Mouse (Mus musculus) kidney, adult 2 months (tissue): Measurements from ENCODE around the gene Ccl22. TPM values are rescaled to one million over a fixed set of nuclear protein-coding genes. Genes with fewer than 3 reads are reported as not detected.

ENCODE experiments used
- DNase-seq: peaks from one replicate; pipeline ENCODE4 v3.0.0; 2021
- H3K27ac ChIP-seq: fragments of 200-500 bp; 2 replicates; pipeline ENCODE4 v1.5.1; 2012; ENCODE audit warnings: low read depth, low read length, control low read depth, inconsistent platforms; ENCODE audit not compliant: insufficient read depth
- H3K27me3 ChIP-seq: fragments of 200-500 bp; replicated peaks from 2 replicates; pipeline ENCODE4 v1.6.1; 2012; ENCODE audit warnings: mild to moderate bottlenecking, moderate library complexity, low read length, inconsistent platforms; ENCODE audit not compliant: control insufficient read depth, insufficient read depth
- H3K36me3 ChIP-seq: fragments of 200-500 bp; 2 replicates; pipeline ENCODE4 v1.6.1; 2012; ENCODE audit warnings: mild to moderate bottlenecking, moderate library complexity, low read length, inconsistent platforms; ENCODE audit not compliant: control insufficient read depth, insufficient read depth
- H3K4me1 ChIP-seq: fragments of 200-500 bp; 2 replicates; pipeline ENCODE4 v1.6.1; 2011; ENCODE audit warnings: low read length; ENCODE audit not compliant: control insufficient read depth, insufficient read depth
- H3K4me3 ChIP-seq: fragments of 200-500 bp; 2 replicates; pipeline ENCODE4 v1.5.1; 2011; ENCODE audit warnings: mild to moderate bottlenecking, low read depth, low read length, control low read depth; ENCODE audit not compliant: insufficient read depth
- CTCF ChIP-seq: fragments of 200-500 bp; conservative IDR thresholded peaks from 2 replicates; pipeline ENCODE4 v1.5.1; 2011; ENCODE audit warnings: low read depth, mild to moderate bottlenecking, control low read depth, low read length, moderate library complexity, mixed read lengths; ENCODE audit not compliant: insufficient read depth, insufficient read length
- POLR2A ChIP-seq: fragments of 200-500 bp; IDR thresholded peaks from one replicate; pipeline ENCODE4 v1.6.1; 2011; ENCODE audit warnings: low read depth, low read length, control low read depth
- WGBS: fragments of 180-500 bp; shearing (Covaris S2); methylation state at CpG from one replicate; pipeline ENCODE4 v1.1.7; 2018; 5-methylcytosine and 5-hydroxymethylcytosine counted together
- polyA plus RNA-seq: library from polyadenylated mRNA; depleted of rRNA; stranded (reverse); fragments of >200 nt; gene quantifications from 2 replicates; pipeline ENCODE4 v1.2.3, GENCODE M21; 2012

Gene Ccl22
- polyA plus RNA-seq, 1 experiment, result 3.7 TPM

GRCm38 (mm10) chr8:94771941-94772670 is 26.7 kb downstream of the Ccl22 start, which contains the start of gene Cx3cl1:
TSS of gene Cx3cl1 (plus strand) at chr8:94772009.
- DNase-seq, result peak; percentile 95
- H3K27ac ChIP-seq, result peak within 1 kb of the TSS; percentile 92
- no peaks in the 10 kb centered on the region for H3K36me3 ChIP-seq
- TF ChIP-seq POLR2A (peak; percentile 95), CTCF (no peak)
- H3K4me3 ChIP-seq, result peak within 1 kb of the TSS; percentile 81
- H3K27me3 ChIP-seq, result no peaks in the 10 kb centered on the region
- peaks cover 13% of the 10 kb centered on the region for H3K4me1 ChIP-seq
- 1% methylated on average over 38 of the region's 38 CpGs for WGBS

- no peaks in the 10 kb centered on the region for H3K36me3 ChIP-seq
Measured at GRCm38 (mm10) chr8:94773048-94773447, 27.7 kb downstream of the Ccl22 start.

GRCm38 (mm10) chr8:94773700-94774171 is 28.3 kb downstream of the Ccl22 start:
- Histone ChIP-seq H3K27ac (no peak overlapping the region), H3K36me3 (no peaks in the 10 kb centered on the region), H3K27me3 (no peaks in the 10 kb centered on the region), H3K4me3 (peak overlapping the region; percentile 81), H3K4me1 (peaks cover 22% of the 10 kb centered on the region)
- WGBS, result 74% methylated on average over 12 of the region's 12 CpGs
- TF ChIP-seq CTCF (no peak), POLR2A (no peak)
- no peak for DNase-seq

More at GRCm38 (mm10) chr8:94773048-94773447, 27.7 kb downstream of the Ccl22 start:
- Histone ChIP-seq H3K27me3 (no peaks in the 10 kb centered on the region), H3K27ac (0 out of 2 replicates have a peak overlapping the region, but pooled peaks have one; percentile 14), H3K4me1 (peaks cover 16% of the 10 kb centered on the region), H3K4me3 (peak overlapping the region; percentile 81)
- no peak for DNase-seq
- 67% methylated on average over 6 of the region's 6 CpGs for WGBS
- TF ChIP-seq CTCF (no peak), POLR2A (no peak)

GRCm38 (mm10) chr8:94774601-94775000 is 29.2 kb downstream of the Ccl22 start:
- no peak overlapping the region for H3K27ac ChIP-seq
- H3K27me3 ChIP-seq, result no peaks in the 10 kb centered on the region
- no peaks in the 10 kb centered on the region for H3K36me3 ChIP-seq
- TF ChIP-seq CTCF (no peak), POLR2A (no peak)
- peaks cover 29% of the 10 kb centered on the region for H3K4me1 ChIP-seq
- no peak overlapping the region for H3K4me3 ChIP-seq
- DNase-seq, result no peak
- WGBS, result 92% methylated on average over 1 of the region's 1 CpGs

GRCm38 (mm10) chr8:94776346-94776745 is 31.0 kb downstream of the Ccl22 start:
- Histone ChIP-seq H3K36me3 (no peaks in the 10 kb centered on the region), H3K4me3 (no peak overlapping the region), H3K27me3 (no peaks in the 10 kb centered on the region), H3K27ac (no peak overlapping the region), H3K4me1 (peaks cover 34% of the 10 kb centered on the region)
- WGBS, result 93% methylated on average over 2 of the region's 2 CpGs
- no peak for TF ChIP-seq POLR2A
- no peak for TF ChIP-seq CTCF
- DNase-seq, result no peak

- H3K36me3 ChIP-seq, result no peaks in the 10 kb centered on the region
- H3K27ac ChIP-seq, result peak overlapping the region; percentile 53
- no peaks in the 10 kb centered on the region for H3K27me3 ChIP-seq
- H3K4me1 ChIP-seq, result peaks cover 36% of the 10 kb centered on the region
- no peak for DNase-seq
- no peak for TF ChIP-seq POLR2A
- no peak for TF ChIP-seq CTCF
- WGBS, result 78% methylated on average over 10 of the region's 10 CpGs
- no peak overlapping the region for H3K4me3 ChIP-seq
Measured at GRCm38 (mm10) chr8:94778036-94778435, 32.6 kb downstream of the Ccl22 start.

GRCm38 (mm10) chr8:94778473-94778872 is 33.1 kb downstream of the Ccl22 start:
- WGBS, result 16% methylated on average over 5 of the region's 5 CpGs
- Histone ChIP-seq H3K27me3 (no peaks in the 10 kb centered on the region), H3K36me3 (no peaks in the 10 kb centered on the region), H3K4me1 (peaks cover 34% of the 10 kb centered on the region), H3K27ac (peak overlapping the region; percentile 53), H3K4me3 (no peak overlapping the region)
- TF ChIP-seq POLR2A (no peak), CTCF (no peak)
- peak; percentile 93 for DNase-seq
